Mouse (Mus musculus) forebrain, embryonic 12.5 days (tissue): Measurements from ENCODE around the gene Atg101. TPM values are rescaled to one million over a fixed set of nuclear protein-coding genes. Genes with fewer than 3 reads are reported as not detected.

Experiments
- ATAC-seq: fragments of 200-750 bp; cut with Nextera tagmentation; 2 replicates; pipeline ENCODE4 v1.8.0; 2017; ENCODE audit warnings: moderate TSS enrichment; ENCODE audit not compliant: low FRiP score
- H3K27ac ChIP-seq: fragments of 300-500 bp; sonication (generic); 2 replicates; pipeline ENCODE4 v1.5.1; 2016; ENCODE audit warnings: mild to moderate bottlenecking
- H3K27me3 ChIP-seq: fragments of 300-500 bp; sonication (generic); 2 replicates; pipeline ENCODE4 v1.6.1; 2016; ENCODE audit warnings: mild to moderate bottlenecking
- H3K36me3 ChIP-seq: fragments of 300-500 bp; sonication (generic); replicated peaks from 2 replicates; pipeline ENCODE4 v1.6.1; 2016; ENCODE audit warnings: mild to moderate bottlenecking
- H3K4me1 ChIP-seq: fragments of 300-500 bp; sonication (generic); 2 replicates; pipeline ENCODE4 v1.6.1; 2016
- H3K4me2 ChIP-seq: fragments of 300-500 bp; sonication (generic); 2 replicates; pipeline ENCODE4 v1.6.1; 2016; ENCODE audit warnings: mild to moderate bottlenecking, moderate library complexity
- H3K4me3 ChIP-seq: fragments of 300-500 bp; sonication (generic); replicated peaks from 2 replicates; pipeline ENCODE4 v1.5.1; 2016; ENCODE audit warnings: mild to moderate bottlenecking
- H3K9ac ChIP-seq: fragments of 300-500 bp; sonication (generic); 2 replicates; pipeline ENCODE4 v1.6.1; 2016; ENCODE audit warnings: mild to moderate bottlenecking
- H3K9me3 ChIP-seq: fragments of 300-500 bp; sonication (generic); 2 replicates; pipeline ENCODE4 v1.6.1; 2016
- WGBS: fragments of 180-500 bp; shearing (Covaris S2); methylation state at CpG from one replicate; pipeline ENCODE4 v1.1.7; 2016; 5-methylcytosine and 5-hydroxymethylcytosine counted together
- polyA plus RNA-seq: library from polyadenylated mRNA; unstranded; fragments of >200 nt; fragmentation: Nextera tagmentation; extraction: Ambion mirVana; gene quantifications from 2 replicates; pipeline ENCODE4 v1.2.1, GENCODE M21; 2016

Gene Atg101
- polyA plus RNA-seq: 61.9 and 63.2 TPM in 2 replicates

DNA sequence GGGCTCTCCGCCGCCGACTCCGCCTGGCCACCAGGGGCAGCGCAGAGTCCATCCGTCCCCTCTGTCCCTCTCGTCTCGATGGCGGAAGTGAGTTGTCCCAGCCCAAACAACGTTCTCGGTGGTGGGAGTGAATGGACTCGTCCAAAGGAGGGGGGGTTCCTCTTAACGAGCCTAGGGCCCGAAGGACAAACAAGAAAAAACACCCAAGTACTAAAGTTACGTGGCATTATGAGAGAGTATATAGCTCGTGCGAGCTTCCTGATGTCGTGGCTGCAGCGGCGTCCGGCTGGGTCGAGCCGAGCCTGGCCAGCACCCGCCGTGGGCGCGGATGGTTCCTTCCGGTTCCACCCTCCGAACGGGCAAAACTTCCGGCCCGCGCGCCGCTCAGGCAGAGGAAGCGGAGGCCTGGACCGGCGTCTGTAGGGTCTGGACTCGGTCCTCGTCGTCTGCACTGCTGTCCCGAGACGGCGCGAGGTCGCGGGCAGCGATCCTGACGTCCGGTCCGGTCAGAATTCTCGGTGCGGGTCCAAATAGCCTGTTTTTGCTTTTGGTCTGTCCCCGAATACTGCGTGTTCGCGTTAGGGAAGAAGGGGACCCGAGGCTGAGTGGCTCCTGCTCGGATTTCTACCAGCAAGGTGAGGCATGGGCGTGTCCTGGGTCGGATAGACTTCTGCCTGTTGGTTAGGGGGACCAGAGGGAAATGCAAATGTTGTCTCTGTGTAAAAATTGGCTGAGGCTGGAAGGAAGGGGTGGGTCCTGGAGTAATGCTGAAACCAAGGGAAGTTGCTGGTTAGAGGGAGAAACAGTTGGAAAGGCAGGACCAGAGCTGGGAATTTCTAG lies at the start of gene Atg101:
Gene Atg101 (plus strand): TSS at position 362 of the 840 bp plus-strand sequence.
- peak within 1 kb of the TSS; percentile 79 for H3K4me2 ChIP-seq
- ATAC-seq: peak; percentile 94
- peak within 1 kb of the TSS; percentile 87 for H3K9ac ChIP-seq
- peaks cover 27% of the 10 kb centered on the region for H3K36me3 ChIP-seq
- peak within 1 kb of the TSS; percentile 81 for H3K4me3 ChIP-seq
- H3K4me1 ChIP-seq: peaks cover 16% of the 10 kb centered on the region
- WGBS: under 1% methylated on average over 61 of the region's 61 CpGs
- peak within 1 kb of the TSS; percentile 59 for H3K27ac ChIP-seq
- H3K9me3 ChIP-seq: no peaks in the 10 kb centered on the region
- H3K27me3 ChIP-seq: no peaks in the 10 kb centered on the region

DNA sequence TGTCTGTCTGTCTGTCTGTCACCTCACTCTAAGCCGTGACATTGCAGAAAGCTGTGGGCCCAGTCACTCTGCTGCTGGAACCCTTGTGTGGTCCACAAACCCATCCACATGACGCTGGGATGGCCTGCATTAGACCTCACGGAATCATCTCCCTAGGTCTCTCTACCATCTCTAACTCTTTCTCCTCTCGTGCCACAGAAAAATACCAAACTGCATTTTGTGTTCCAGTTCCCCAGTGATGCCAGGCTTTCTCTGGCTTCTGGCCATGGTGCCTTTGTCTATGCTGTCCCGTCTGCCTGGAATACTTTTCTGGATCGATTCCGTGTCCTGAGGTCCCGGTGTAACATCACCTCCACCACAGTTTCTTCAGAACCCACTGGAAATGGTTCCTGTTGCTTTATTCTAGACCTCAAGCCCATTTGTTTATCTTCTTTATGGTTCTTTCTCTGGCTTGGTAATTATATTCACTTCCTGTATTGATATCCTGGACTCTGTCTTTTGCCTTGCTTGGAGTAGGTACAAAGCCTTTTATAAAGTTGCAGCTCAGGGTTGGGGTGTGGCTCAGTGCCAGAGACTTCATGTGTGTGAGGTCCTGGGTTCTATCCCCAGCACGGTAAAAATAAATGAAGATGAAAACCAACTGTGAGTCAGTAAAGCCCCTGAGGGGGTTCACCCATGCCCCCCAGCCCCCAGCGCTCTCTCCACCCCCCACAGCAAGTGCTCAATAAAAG lies 49.3 kb upstream of the Atg101 start:
- H3K4me2 ChIP-seq: no peak overlapping the region
- no peaks in the 10 kb centered on the region for H3K9me3 ChIP-seq
- H3K27ac ChIP-seq: peak overlapping the region; percentile 19; the same call in 1 of the 2 replicates
- no peak overlapping the region for H3K4me3 ChIP-seq
- H3K9ac ChIP-seq: no peak overlapping the region
- peaks cover 21% of the 10 kb centered on the region for H3K4me1 ChIP-seq
- ATAC-seq: no peak
- peaks cover 20% of the 10 kb centered on the region for H3K36me3 ChIP-seq
- WGBS: 70% methylated on average over 10 of the region's 10 CpGs
- H3K27me3 ChIP-seq: peaks cover 30% of the 10 kb centered on the region; the same call in 1 of the 2 replicates

DNA sequence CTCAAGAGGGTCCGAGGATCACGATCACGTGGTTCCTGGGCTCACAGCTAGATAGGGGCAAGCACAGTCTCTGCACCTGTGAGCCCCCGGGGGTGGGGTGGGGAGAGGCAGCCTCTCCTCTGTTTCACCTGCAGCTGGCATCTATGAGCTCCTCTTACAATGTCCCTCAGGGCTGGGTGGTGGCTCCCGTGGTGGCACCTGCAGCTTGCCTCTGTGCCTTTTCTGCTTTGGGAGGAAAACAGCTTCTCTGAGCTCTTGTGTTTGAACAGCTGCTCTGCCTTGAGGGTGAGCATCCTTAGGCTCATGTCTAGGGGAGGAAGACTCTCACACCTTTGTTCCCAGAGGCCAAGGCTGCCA lies 48.8 kb upstream of the Atg101 start:
- peaks cover 21% of the 10 kb centered on the region for H3K4me1 ChIP-seq
- no peak for ATAC-seq
- peaks cover 15% of the 10 kb centered on the region for H3K36me3 ChIP-seq
- H3K4me2 ChIP-seq: no peak overlapping the region
- H3K4me3 ChIP-seq: no peak overlapping the region
- H3K27me3 ChIP-seq: peaks cover 30% of the 10 kb centered on the region; the same call in 1 of the 2 replicates
- peak overlapping the region; percentile 19; the same call in 1 of the 2 replicates for H3K27ac ChIP-seq
- no peaks in the 10 kb centered on the region for H3K9me3 ChIP-seq
- WGBS: 44% methylated on average over 5 of the region's 5 CpGs
- H3K9ac ChIP-seq: no peak overlapping the region

DNA sequence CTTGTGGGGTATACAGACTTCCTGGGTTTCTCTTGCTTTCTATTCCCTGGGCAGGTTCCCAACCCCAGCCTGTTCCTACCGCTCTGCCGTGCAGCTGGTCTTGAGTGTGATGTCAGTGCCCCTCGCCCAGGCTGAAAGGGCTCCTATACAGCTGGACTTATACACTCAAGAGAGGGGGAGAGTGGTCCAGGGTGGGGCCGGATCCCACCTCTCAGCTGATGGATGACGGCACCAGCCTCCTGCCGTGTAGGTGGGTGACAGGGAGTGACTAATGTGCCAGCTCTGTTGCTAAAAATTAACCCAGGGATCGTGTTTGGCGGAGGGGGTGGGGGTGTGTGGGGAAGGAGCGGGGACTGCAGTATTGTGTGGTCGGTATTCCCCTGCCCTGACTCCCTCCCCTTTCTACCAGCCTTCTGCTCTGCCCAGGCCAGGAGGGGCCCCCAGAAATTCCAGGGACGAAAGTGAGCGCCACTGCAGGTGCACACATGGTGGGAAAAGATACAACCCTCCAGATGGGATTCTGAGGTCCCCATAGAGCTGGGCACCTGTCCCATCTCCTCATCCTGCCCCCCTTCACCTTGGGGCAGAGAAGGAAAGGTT lies 48.2 kb upstream of the Atg101 start:
- Histone ChIP-seq H3K4me1 (peaks cover 22% of the 10 kb centered on the region), H3K4me3 (no peak overlapping the region), H3K27ac (no peak overlapping the region), H3K9me3 (no peaks in the 10 kb centered on the region), H3K9ac (0 out of 2 replicates have a peak overlapping the region, but pooled peaks have one; percentile 17), H3K27me3 (peaks cover 30% of the 10 kb centered on the region; the same call in 1 of the 2 replicates), H3K36me3 (peaks cover 10% of the 10 kb centered on the region), H3K4me2 (no peak overlapping the region)
- 52% methylated on average over 12 of the region's 12 CpGs for WGBS
- no peak for ATAC-seq

DNA sequence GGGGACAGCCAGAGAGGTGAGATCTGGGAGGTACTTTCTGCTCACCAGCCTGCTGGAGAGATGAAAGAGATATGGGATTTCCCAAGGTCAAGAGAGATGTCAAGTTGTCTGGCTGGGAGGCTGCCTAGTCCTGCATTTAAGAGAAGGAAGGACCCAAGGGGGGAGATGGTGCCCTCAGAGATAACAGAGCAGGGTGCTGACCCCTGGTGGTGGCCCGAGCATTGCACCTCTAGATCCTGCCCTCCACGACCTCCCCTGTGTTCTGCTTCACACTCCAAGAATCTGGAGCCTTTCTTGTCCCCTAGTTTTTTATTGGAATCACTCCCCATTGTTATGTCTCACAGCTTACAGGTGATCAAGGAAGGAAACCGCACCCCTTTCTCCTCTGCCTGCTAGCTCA lies 47.2 kb upstream of the Atg101 start:
- Histone ChIP-seq H3K9me3 (no peaks in the 10 kb centered on the region), H3K4me3 (no peak overlapping the region), H3K4me1 (peaks cover 24% of the 10 kb centered on the region), H3K36me3 (no peaks in the 10 kb centered on the region; the same call in 1 of the 2 replicates), H3K27me3 (peaks cover 30% of the 10 kb centered on the region; the same call in 1 of the 2 replicates), H3K4me2 (no peak overlapping the region), H3K9ac (no peak overlapping the region), H3K27ac (no peak overlapping the region)
- WGBS: 6% methylated on average over 3 of the region's 3 CpGs
- no peak for ATAC-seq

DNA sequence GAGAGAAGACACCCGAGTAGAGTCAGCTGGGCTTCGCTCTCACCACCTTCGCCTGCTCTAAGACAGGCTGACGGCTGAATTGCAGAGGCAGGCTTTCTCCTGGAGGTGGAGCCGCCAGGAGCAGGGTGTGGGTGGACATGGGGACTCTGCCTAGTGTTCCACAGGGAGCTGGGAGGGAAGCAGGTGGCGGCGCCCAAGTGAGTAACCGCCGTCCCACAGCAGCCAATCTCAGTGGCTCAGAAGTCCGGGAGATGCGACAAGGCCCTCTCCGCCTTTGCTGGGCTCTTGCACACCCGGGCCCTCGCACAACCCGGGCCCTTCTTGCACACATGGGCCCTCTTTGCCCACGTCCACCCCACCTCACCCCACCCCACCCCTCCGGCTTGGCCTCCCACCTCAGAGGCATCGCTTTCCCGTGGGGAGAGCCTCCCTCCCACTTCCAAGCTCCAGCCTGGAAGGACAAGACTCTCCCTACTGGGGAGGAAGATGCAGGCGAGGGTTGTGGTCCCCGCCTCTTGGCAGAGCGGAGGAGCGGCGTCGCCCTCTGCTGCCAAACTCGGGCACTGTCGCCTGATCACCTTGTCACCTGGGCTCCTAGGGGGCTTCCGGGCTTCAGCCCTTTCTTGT lies 45.1 kb upstream of the Atg101 start:
- ATAC-seq: peak; percentile 60
- whole genome bisulfite sequencing: 6% methylated on average over 28 of the region's 28 CpGs

DNA sequence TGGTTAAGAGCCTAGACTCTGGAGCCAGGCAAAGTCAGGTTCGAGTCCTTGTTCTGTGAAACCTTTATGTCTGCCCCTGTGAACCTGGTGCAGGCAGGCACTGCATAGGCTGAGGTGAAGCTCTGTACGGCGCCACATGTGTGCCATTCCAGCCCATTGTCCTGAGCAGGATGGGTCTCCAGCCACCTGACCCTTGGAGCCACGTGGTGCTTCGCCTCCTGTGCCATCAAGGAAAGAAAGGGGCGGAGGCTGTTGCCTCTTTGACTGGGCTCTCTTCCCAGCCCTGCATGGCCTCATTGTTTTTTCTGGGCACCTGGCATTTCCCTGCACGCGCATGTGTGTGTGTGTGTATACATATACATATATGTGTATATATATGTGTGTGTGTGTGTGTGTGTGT lies 44.3 kb upstream of the Atg101 start:
- Histone ChIP-seq H3K4me1 (peaks cover 24% of the 10 kb centered on the region), H3K4me3 (no peak overlapping the region), H3K36me3 (no peaks in the 10 kb centered on the region), H3K9me3 (no peaks in the 10 kb centered on the region), H3K27me3 (peaks cover 24% of the 10 kb centered on the region; the same call in 1 of the 2 replicates), H3K4me2 (no peak overlapping the region), H3K27ac (no peak overlapping the region), H3K9ac (no peak overlapping the region)
- WGBS: 61% methylated on average over 8 of the region's 8 CpGs
- no peak for ATAC-seq

More for the DNA sequence above, 45.1 kb upstream of the Atg101 start:
- Histone ChIP-seq H3K36me3 (no peaks in the 10 kb centered on the region), H3K9ac (peak overlapping the region; percentile 45; the same call in 1 of the 2 replicates), H3K27me3 (peaks cover 24% of the 10 kb centered on the region; the same call in 1 of the 2 replicates), H3K9me3 (no peaks in the 10 kb centered on the region), H3K4me3 (peak overlapping the region; percentile 32), H3K27ac (no peak overlapping the region), H3K4me2 (peak overlapping the region; percentile 60), H3K4me1 (peaks cover 24% of the 10 kb centered on the region)

DNA sequence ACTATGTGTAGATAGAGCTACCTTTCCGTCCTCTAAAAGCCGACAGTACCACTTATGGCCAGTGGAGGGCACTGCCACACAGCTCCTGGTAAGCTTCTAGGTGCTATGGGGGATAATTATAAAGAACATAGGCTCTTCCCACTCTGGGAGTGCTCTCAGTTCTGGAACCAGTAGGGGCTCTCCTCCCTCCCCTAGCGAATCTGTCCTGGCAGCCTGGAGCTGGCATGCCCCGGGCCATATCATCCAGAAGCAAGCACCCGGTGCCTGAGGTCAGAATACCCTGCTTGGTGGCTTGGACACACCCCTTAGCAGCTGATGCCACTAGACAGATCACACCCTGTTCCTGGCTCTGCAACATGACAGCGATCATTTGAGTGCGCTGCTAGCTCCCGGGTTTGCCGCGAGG lies 43.3 kb upstream of the Atg101 start:
- no peak overlapping the region for H3K27ac ChIP-seq
- WGBS: 15% methylated on average over 10 of the region's 10 CpGs
- H3K36me3 ChIP-seq: no peaks in the 10 kb centered on the region
- no peak overlapping the region for H3K9ac ChIP-seq
- peaks cover 17% of the 10 kb centered on the region for H3K4me1 ChIP-seq
- H3K9me3 ChIP-seq: no peaks in the 10 kb centered on the region
- peak; percentile 45 for ATAC-seq
- H3K27me3 ChIP-seq: peaks cover 16% of the 10 kb centered on the region; the same call in 1 of the 2 replicates
- H3K4me2 ChIP-seq: peak overlapping the region; percentile 34; the same call in 1 of the 2 replicates
- peak overlapping the region; percentile 10; the same call in 1 of the 2 replicates for H3K4me3 ChIP-seq

DNA sequence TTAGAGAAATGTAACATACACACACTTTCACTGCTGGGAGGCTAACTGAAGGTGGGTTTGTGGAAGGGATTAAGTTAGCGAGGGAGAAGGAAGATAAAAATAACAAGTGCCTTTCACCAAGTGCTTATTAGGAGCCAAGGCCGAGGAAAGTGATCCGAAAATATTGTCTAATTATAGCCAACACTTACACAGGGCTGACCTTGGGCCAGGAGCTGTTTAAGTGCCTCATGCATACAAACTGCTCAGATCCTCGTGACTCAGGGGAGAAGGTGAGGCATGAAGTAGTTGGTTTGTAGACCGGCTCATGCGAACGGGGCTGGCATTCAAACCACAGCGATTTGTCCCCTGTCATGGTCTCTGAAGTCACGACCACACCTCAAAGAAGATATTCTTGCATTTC lies 42.8 kb upstream of the Atg101 start:
- Histone ChIP-seq H3K9me3 (no peaks in the 10 kb centered on the region), H3K36me3 (no peaks in the 10 kb centered on the region), H3K9ac (no peak overlapping the region), H3K4me2 (no peak overlapping the region), H3K27me3 (peaks cover 12% of the 10 kb centered on the region; the same call in 1 of the 2 replicates), H3K4me3 (no peak overlapping the region), H3K4me1 (peaks cover 16% of the 10 kb centered on the region), H3K27ac (no peak overlapping the region)
- WGBS: 69% methylated on average over 9 of the region's 9 CpGs
- ATAC-seq: no peak

DNA sequence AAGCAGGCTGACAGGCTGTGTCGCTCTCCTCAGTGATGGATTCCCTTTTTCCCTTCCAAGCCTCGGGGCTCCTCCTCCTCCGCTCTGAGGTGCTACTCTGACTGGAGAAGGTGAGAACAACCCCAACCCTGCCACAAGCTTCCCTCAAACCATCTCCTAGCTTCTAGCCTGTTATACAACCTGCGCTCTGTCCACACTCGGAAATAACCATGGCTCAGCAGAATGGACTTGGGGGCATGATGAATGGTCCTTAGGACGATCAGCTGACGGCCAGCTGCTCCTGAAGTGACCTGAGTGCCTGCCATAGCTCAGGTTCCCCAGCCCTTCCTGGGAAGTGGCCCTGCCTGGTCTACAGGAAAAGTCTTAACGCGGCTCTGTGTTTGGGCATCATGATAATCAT lies 42.2 kb upstream of the Atg101 start:
- Histone ChIP-seq H3K9me3 (no peaks in the 10 kb centered on the region), H3K4me2 (no peak overlapping the region), H3K27me3 (peaks cover 12% of the 10 kb centered on the region; the same call in 1 of the 2 replicates), H3K27ac (no peak overlapping the region), H3K4me3 (no peak overlapping the region), H3K4me1 (peaks cover 19% of the 10 kb centered on the region), H3K9ac (no peak overlapping the region), H3K36me3 (no peaks in the 10 kb centered on the region)
- 83% methylated on average over 9 of the region's 9 CpGs for WGBS
- no peak for ATAC-seq

DNA sequence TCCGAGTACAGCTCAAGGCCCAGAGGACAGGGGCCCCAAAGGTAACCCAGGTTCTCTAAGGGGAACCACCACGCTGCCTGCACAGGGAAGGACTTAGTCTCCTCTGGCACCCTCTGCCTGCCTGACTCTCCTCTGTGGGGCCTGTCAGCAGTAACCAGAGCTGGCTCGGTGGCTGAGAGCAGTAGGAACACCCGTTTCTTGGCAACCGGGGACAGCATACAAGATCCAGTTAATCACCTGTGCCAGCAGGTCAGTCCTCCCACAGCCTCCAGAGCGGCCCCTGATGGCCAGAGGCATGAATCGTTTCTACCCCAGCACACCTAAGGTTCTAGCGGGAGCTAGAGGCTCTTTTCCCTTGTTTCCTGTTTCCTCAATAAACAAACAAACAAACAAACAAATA lies 41.4 kb upstream of the Atg101 start:
- 14% methylated on average over 8 of the region's 8 CpGs for WGBS
- H3K9me3 ChIP-seq: no peaks in the 10 kb centered on the region
- H3K27ac ChIP-seq: no peak overlapping the region
- H3K4me3 ChIP-seq: no peak overlapping the region
- peaks cover 22% of the 10 kb centered on the region for H3K4me1 ChIP-seq
- H3K9ac ChIP-seq: no peak overlapping the region
- ATAC-seq: no peak
- H3K27me3 ChIP-seq: peaks cover 12% of the 10 kb centered on the region; the same call in 1 of the 2 replicates
- H3K4me2 ChIP-seq: no peak overlapping the region
- no peaks in the 10 kb centered on the region for H3K36me3 ChIP-seq
